Mouse (Mus musculus) CH12.LX (cell line): ENCODE measurements around the gene Sobp. TPM values are rescaled to one million over a fixed set of nuclear protein-coding genes. Genes with fewer than 3 reads are reported as not detected.

Source experiments
- DNase-seq: peaks from one replicate; pipeline ENCODE4 v3.0.0-alpha.2; 2013; ENCODE audit errors: extremely low read depth
- H3K27ac ChIP-seq: 2 replicates; pipeline ENCODE4 v1.5.1; 2012; ENCODE audit warnings: low read depth, mild to moderate bottlenecking, control low read depth, moderate library complexity; ENCODE audit not compliant: insufficient read depth
- H3K27me3 ChIP-seq: replicated peaks from 2 replicates; pipeline ENCODE3; 2012; ENCODE audit warnings: inconsistent platforms
- H3K36me3 ChIP-seq, 2 experiments: replicated peaks in 1 of 2; 2 replicates each; pipeline versions ENCODE3 to v1.6.1; 2012; ENCODE audit warnings: inconsistent platforms in 1 of 2, low read length in 1 of 2, mild to moderate bottlenecking in 1 of 2, mixed read lengths in 1 of 2, moderate library complexity in 1 of 2; ENCODE audit not compliant: control insufficient read depth in 1 of 2, insufficient read depth in 1 of 2
- H3K4me1 ChIP-seq, 2 experiments: 2 replicates each; pipeline ENCODE4 v1.6.1; 2012; ENCODE audit warnings: inconsistent platforms in 1 of 2, moderate library complexity in 1 of 2; ENCODE audit not compliant: insufficient read depth in 2 of 2, control insufficient read depth in 1 of 2
- H3K4me2 ChIP-seq: 2 replicates; pipeline ENCODE4 v1.6.1; 2012; ENCODE audit warnings: low read depth, mild to moderate bottlenecking, control low read depth; ENCODE audit not compliant: poor library complexity, insufficient read depth, severe bottlenecking
- H3K4me3 ChIP-seq, 3 experiments: fragments of 150-350 bp in 1 of 3; sonication (generic) in 1 of 3; replicated peaks in 1 of 3; 2 replicates each; pipeline versions ENCODE3 to v1.5.1; 2011 to 2012; ENCODE audit warnings: low read depth in 2 of 3, low read length in 2 of 3, mild to moderate bottlenecking in 2 of 3, moderate library complexity in 2 of 3, control low read depth in 1 of 3, improper control_type of control experiment in 1 of 3, inconsistent platforms in 1 of 3, mixed read lengths in 1 of 3; ENCODE audit not compliant: poor library complexity in 1 of 3
- H3K79me2 ChIP-seq: replicated peaks from 2 replicates; pipeline ENCODE4 v1.6.1; 2012; ENCODE audit warnings: mild to moderate bottlenecking, moderate library complexity; ENCODE audit not compliant: control insufficient read depth, poor library complexity, insufficient read depth, severe bottlenecking; ENCODE audit errors: extremely low read depth
- H3K9ac ChIP-seq: 2 replicates; pipeline ENCODE4 v1.6.1; 2012; ENCODE audit warnings: low read depth, mild to moderate bottlenecking, control low read depth, moderate library complexity; ENCODE audit not compliant: insufficient read depth
- H3K9me3 ChIP-seq: replicated peaks from 2 replicates; pipeline ENCODE3; 2012; ENCODE audit warnings: low read length, inconsistent platforms, mixed read lengths
- BHLHE40 ChIP-seq: IDR thresholded peaks from 2 replicates; pipeline ENCODE4 v1.6.1; 2011; ENCODE audit warnings: mild to moderate bottlenecking, low read depth, low read length, improper control_type of control experiment
- CHD1 ChIP-seq: IDR thresholded peaks from 2 replicates; pipeline ENCODE4 v1.6.1; 2012; ENCODE audit warnings: low read depth, low read length, improper control_type of control experiment, inconsistent platforms
- CHD2 ChIP-seq: IDR thresholded peaks from 2 replicates; pipeline ENCODE4 v1.6.1; 2011; ENCODE audit warnings: low read length, improper control_type of control experiment
- CTCF ChIP-seq, 2 experiments: IDR thresholded peaks in 1 of 2; conservative IDR thresholded peaks in 1 of 2; 2 replicates each; pipeline ENCODE4 v1.5.1; 2011 to 2012; ENCODE audit warnings: low read depth in 2 of 2, low read length in 2 of 2, improper control_type of control experiment in 1 of 2, inconsistent platforms in 1 of 2, mild to moderate bottlenecking in 1 of 2, moderate library complexity in 1 of 2
- E2F4 ChIP-seq: IDR thresholded peaks from 2 replicates; pipeline ENCODE4 v1.6.1; 2011; ENCODE audit warnings: low read depth, low read length, improper control_type of control experiment; ENCODE audit not compliant: insufficient replicate concordance
- ELF1 ChIP-seq: IDR thresholded peaks from 2 replicates; pipeline ENCODE4 v1.6.1; 2014; ENCODE audit warnings: low read depth, mild to moderate bottlenecking, inconsistent platforms, low read length, improper control_type of control experiment
- EP300 ChIP-seq: IDR thresholded peaks from 2 replicates; pipeline ENCODE4 v1.6.1; 2011; ENCODE audit warnings: low read length, improper control_type of control experiment
- ETS1 ChIP-seq: conservative IDR thresholded peaks from 2 replicates; pipeline ENCODE4 v1.6.1; 2012; ENCODE audit warnings: low read depth, mild to moderate bottlenecking, inconsistent platforms, low read length, improper control_type of control experiment, moderate library complexity
- GABPA ChIP-seq: IDR thresholded peaks from 2 replicates; pipeline ENCODE4 v1.6.1; 2012; ENCODE audit warnings: low read depth, low read length, improper control_type of control experiment, inconsistent platforms; ENCODE audit not compliant: insufficient replicate concordance
- KAT2A ChIP-seq: IDR thresholded peaks from 2 replicates; pipeline ENCODE4 v1.6.1; 2012; ENCODE audit warnings: low read length, improper control_type of control experiment, inconsistent platforms; ENCODE audit not compliant: insufficient replicate concordance
- MAFK ChIP-seq: IDR thresholded peaks from 2 replicates; pipeline ENCODE4 v1.6.1; 2011; ENCODE audit warnings: low read length, improper control_type of control experiment; ENCODE audit not compliant: insufficient replicate concordance
- MAZ ChIP-seq: IDR thresholded peaks from 2 replicates; pipeline ENCODE4 v1.6.1; 2012; ENCODE audit warnings: low read depth, mild to moderate bottlenecking, inconsistent platforms, low read length, improper control_type of control experiment, moderate library complexity
- MEF2A ChIP-seq: IDR thresholded peaks from 2 replicates; pipeline ENCODE4 v1.6.1; 2014; ENCODE audit warnings: low read depth, mild to moderate bottlenecking, inconsistent platforms, low read length, improper control_type of control experiment, borderline replicate concordance
- MXI1 ChIP-seq: IDR thresholded peaks from 2 replicates; pipeline ENCODE4 v1.6.1; 2011; ENCODE audit warnings: mild to moderate bottlenecking, low read depth, low read length, improper control_type of control experiment
- MYC ChIP-seq: IDR thresholded peaks from 2 replicates; pipeline ENCODE4 v1.6.1; 2011; ENCODE audit warnings: low read depth, mild to moderate bottlenecking, improper control_type of control experiment, low read length
- POLR2A ChIP-seq: IDR thresholded peaks from 2 replicates; pipeline ENCODE4 v1.6.1; 2011; ENCODE audit warnings: low read depth, mild to moderate bottlenecking, improper control_type of control experiment, low read length
- POLR2AphosphoS2 ChIP-seq: IDR thresholded peaks from 2 replicates; pipeline ENCODE4 v1.6.1; 2011; ENCODE audit warnings: low read depth, low read length, improper control_type of control experiment
- RCOR1 ChIP-seq: conservative IDR thresholded peaks from 2 replicates; pipeline ENCODE4 v1.6.1; 2012; ENCODE audit warnings: low read depth, mild to moderate bottlenecking, inconsistent platforms, low read length, improper control_type of control experiment
- SIN3A ChIP-seq: IDR thresholded peaks from 2 replicates; pipeline ENCODE4 v1.6.1; 2012; ENCODE audit warnings: low read length, improper control_type of control experiment, inconsistent platforms
- SMC3 ChIP-seq: IDR thresholded peaks from 2 replicates; pipeline ENCODE4 v1.6.1; 2011; ENCODE audit warnings: low read depth, low read length, improper control_type of control experiment
- TBP ChIP-seq: conservative IDR thresholded peaks from 2 replicates; pipeline ENCODE4 v1.6.1; 2011; ENCODE audit warnings: low read depth, low read length, improper control_type of control experiment
- USF1 ChIP-seq: IDR thresholded peaks from 2 replicates; pipeline ENCODE4 v1.6.1; 2014; ENCODE audit warnings: low read depth, mild to moderate bottlenecking, inconsistent platforms, low read length, improper control_type of control experiment
- USF2 ChIP-seq: conservative IDR thresholded peaks from 2 replicates; pipeline ENCODE4 v1.6.1; 2011; ENCODE audit warnings: low read depth, low read length, improper control_type of control experiment
- ZC3H11A ChIP-seq: IDR thresholded peaks from 2 replicates; pipeline ENCODE4 v1.6.1; 2012; ENCODE audit warnings: low read depth, mild to moderate bottlenecking, inconsistent platforms, low read length, improper control_type of control experiment
- ZMIZ1 ChIP-seq: IDR thresholded peaks from 2 replicates; pipeline ENCODE4 v1.6.1; 2012; ENCODE audit warnings: low read depth, mild to moderate bottlenecking, inconsistent platforms, low read length, improper control_type of control experiment
- dilution Hi-C: fragments of 300-500 bp; cut with MboI; formaldehyde crosslinking; loops from 2 replicates; pipeline ENCODE4 v1.14.3; 2020; ENCODE audit warnings: low sequenced_read_pairs; ENCODE audit not compliant: extremely low pct_unique_long_range_greater_than_20kb, extremely low pct_ligation_motif_present
- in situ Hi-C: fragments of 300-500 bp; cut with MboI; formaldehyde crosslinking; loops from 3 replicates; pipeline ENCODE4 v1.14.3; 2019; ENCODE audit warnings: low sequenced_read_pairs, low pct_ligation_motif_present, low pct_unique_long_range_greater_than_20kb, mixed read lengths
- polyA plus RNA-seq: library from polyadenylated mRNA; unstranded; fragments of >175 nt; gene quantifications from 2 replicates; pipeline ENCODE4 v1.2.1, GENCODE M21; 2012; ENCODE audit warnings: low read depth; ENCODE audit not compliant: insufficient read length
- total RNA-seq, 2 experiments: library from RNA; depleted of rRNA; stranded (reverse); fragments of 300-350 nt in 1 of 2; fragments of >200 nt in 1 of 2; gene quantifications; 2 replicates each; pipeline ENCODE4 v1.2.3; 2012 to 2014

Sobp gene
- total and polyA plus RNA-seq, 3 experiments: 0.04 to 0.77 (median 0.08) TPM

DNA sequence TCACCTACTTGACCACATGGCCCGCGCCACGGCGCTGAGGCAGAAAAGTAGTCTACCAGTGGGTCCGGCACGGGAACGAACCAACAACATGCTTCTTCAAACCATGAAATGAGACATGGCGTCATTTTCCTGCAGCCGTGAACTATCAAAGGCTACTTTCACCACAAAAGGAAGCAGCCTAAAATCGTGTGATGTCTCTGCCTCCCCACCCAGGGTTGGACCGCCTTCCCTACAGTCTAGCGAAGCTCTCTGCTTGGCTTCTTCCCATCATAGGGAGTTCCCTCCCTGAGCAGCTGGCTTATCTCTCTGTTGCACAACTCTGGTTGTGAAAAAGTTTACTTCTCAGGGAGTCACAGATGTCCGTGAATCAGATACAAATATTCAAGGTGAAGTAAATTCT is 211.7 kb downstream of the Sobp start:
- Histone ChIP-seq H3K79me2 (no peaks in the 10 kb centered on the region), H3K9ac (no peak overlapping the region), H3K4me1 (peaks cover 7 to 14% of the 10 kb centered on the region in 2 experiments), H3K4me3 (no peak overlapping the region), H3K4me2 (no peak overlapping the region), H3K9me3 (no peaks in the 10 kb centered on the region), H3K27ac (no peak overlapping the region), H3K36me3 (no peaks in the 10 kb centered on the region), H3K27me3 (no peaks in the 10 kb centered on the region)
- TF ChIP-seq MXI1: no peak
- TF ChIP-seq E2F4: no peak
- no peak for TF ChIP-seq MYC
- TF ChIP-seq CHD1: no peak
- TF ChIP-seq SIN3A: no peak
- no peak for TF ChIP-seq EP300
- TF ChIP-seq ELF1: no peak
- no peak for TF ChIP-seq ETS1
- TF ChIP-seq KAT2A: no peak
- TF ChIP-seq USF1: no peak
- no peak for TF ChIP-seq MAZ
- no peak for TF ChIP-seq MEF2A
- no peak for TF ChIP-seq CHD2
- TF ChIP-seq GABPA: no peak
- TF ChIP-seq SMC3: no peak
- no peak for TF ChIP-seq RCOR1
- dilution Hi-C loops (no loop called here), in situ Hi-C loops (no loop called here)
- DNase-seq: no peak

DNA sequence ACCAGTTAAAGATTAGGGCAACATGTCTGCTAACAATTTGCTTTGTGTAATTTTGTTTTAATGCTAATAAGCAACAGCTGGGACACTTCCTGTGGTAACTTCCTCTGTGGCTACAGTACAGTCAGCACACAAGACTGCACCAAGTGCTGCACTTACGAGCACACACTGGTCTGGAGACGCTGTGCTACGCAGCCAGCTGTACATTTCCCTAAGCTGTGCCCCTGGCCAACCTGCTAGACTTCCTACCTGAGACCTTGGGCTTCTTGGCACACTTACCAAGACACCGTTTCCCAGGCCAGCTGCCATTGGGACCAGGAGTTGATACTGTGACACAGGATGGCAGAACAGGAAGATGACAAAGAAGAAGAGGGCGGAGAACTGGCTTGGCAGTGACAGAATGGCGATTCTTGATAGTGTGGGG is 212.1 kb downstream of the Sobp start:
- H3K79me2 ChIP-seq: no peaks in the 10 kb centered on the region
- peak; percentile 8 for DNase-seq
- dilution Hi-C loops: no loop called here
- H3K4me2 ChIP-seq: no peak overlapping the region
- H3K27me3 ChIP-seq: no peaks in the 10 kb centered on the region
- no peak overlapping the region for H3K4me3 ChIP-seq
- H3K9ac ChIP-seq: no peak overlapping the region
- in situ Hi-C loops: no loop called here
- H3K9me3 ChIP-seq: no peaks in the 10 kb centered on the region
- no peak for TF ChIP-seq MEF2A
- no peak for TF ChIP-seq USF2
- TF ChIP-seq MAFK: no peak
- TF ChIP-seq POLR2AphosphoS2: no peak
- no peak for TF ChIP-seq POLR2A
- no peak for TF ChIP-seq RCOR1
- TF ChIP-seq BHLHE40: no peak
- TF ChIP-seq MYC: no peak
- no peak for TF ChIP-seq EP300
- TF ChIP-seq KAT2A: no peak
- no peak for TF ChIP-seq SMC3
- TF ChIP-seq SIN3A: no peak
- no peak for TF ChIP-seq ETS1
- no peak for TF ChIP-seq ZC3H11A
- TF ChIP-seq TBP: no peak
- TF ChIP-seq CTCF (conservative IDR thresholded peaks at IDR 0.05 in 1 of 2, IDR thresholded peaks at IDR 0.05 in 1 of 2; ENCODE audit: low read depth in 2 of 2, low read length in 2 of 2): no peak
- no peak for TF ChIP-seq ZMIZ1
- H3K27ac ChIP-seq: no peak overlapping the region
- H3K36me3 ChIP-seq: no peaks in the 10 kb centered on the region
- peaks cover 7 to 14% of the 10 kb centered on the region in 2 experiments for H3K4me1 ChIP-seq
